Mouse (Mus musculus): ENCODE results near the gene Ifit2.

DNA sequence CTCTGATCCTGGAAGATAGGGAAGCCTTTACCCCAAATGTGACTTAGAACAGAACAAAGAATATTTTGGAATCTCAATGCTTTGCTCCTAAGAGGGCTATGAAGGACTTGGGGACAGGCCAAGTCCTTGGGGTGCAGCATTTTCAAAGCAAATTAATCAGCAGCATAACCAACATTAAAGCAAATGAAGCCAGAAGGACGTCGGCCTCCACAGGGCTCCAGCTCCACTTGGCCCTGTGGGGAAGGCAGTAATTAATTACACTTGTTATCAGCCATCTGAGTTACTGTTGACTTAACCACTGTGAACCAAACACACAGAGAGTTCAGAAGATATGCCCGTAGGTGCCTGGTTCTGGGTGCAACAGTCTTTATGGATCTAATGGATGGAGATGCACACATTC is 31.7 kb upstream of the Ifit2 start:
- TF ChIP-seq USF1 (IDR thresholded peaks at IDR 0.05; ENCODE audit: low read depth) (no peak), POLR2AphosphoS2 (IDR thresholded peaks at IDR 0.05; ENCODE audit: insufficient read length, low read depth) (no peak), MAX (IDR thresholded peaks at IDR 0.05; ENCODE audit: low read depth) (no peak), MYOD1 (IDR thresholded peaks at IDR 0.05; ENCODE audit: control insufficient read depth in 1 of 3, insufficient read length in 2 of 3, low read depth in 2 of 3) (no peak), POLR2A (IDR thresholded peaks at IDR 0.05; ENCODE audit: insufficient read length, low read depth) (no peak), SRF (IDR thresholded peaks at IDR 0.05; ENCODE audit: control insufficient read depth, insufficient read length, low read depth) (no peak), TCF12 (IDR thresholded peaks at IDR 0.05; ENCODE audit: insufficient read depth, poor library complexity, severe bottlenecking) (no peak)

Data from myocyte (in vitro differentiated cells).